Mouse (Mus musculus): ENCODE measurements at regions not wholly inside any gene's neighbourhood (a gene's known extent, or its start where the extent isn't known, plus 50 kb on each side); places are given as distances from the start of the nearest gene placed in this dataset.

DNA sequence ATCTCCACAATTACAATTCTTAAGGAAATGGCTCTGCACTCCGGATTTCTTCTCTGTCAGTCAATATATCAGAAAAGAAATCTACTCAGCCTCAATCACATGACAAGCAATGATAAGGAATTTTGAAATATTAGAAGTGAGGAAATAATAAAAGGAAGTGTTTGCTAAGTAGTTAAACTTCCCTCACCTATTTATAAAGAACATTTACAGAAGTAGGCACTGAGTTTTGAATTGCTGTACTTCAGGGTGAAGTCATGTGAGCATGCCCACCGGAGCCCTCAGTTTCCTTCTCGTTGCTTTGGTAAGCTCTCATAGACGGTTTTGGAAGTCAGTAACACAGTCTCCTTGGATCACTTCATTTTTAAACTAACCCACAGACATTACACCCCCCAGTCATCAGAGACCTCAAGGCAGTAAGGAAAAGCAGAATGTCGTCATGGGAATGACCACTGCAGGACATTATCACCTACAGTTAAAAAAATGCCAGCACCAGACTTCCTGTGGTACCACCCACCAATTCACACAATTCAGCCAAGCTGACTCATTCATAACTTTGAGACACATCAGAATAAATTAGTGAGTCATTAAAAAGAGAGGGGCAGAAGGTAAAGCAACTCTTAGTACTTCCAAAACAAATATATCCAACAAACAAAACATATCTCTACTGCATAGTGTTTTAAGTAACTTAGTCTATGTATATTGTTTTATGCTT, 541.6 kb upstream of the Hsf2 start:
- Histone ChIP-seq H3K36me3 (ENCODE audit: control insufficient read depth in 1 of 2, insufficient read depth in 2 of 2, low read length in 2 of 2) (no peaks in the 10 kb centered on the region), H3K79me2 (ENCODE audit: control insufficient read depth, insufficient read depth, low read length, poor library complexity) (no peaks in the 10 kb centered on the region), H3K4me1 (ENCODE audit: control insufficient read depth in 1 of 2, insufficient read depth in 2 of 2, low read length in 2 of 2) (no peaks in the 10 kb centered on the region), H3K27me3 (ENCODE audit: control insufficient read depth in 1 of 2, insufficient read depth in 2 of 2, low read length in 2 of 2) (no peaks in the 10 kb centered on the region), H3K27ac (ENCODE audit: control insufficient read depth, low read depth, low read length) (no peak overlapping the region), H3K9me3 (replicated peaks; ENCODE audit: insufficient read depth, low read length) (no peaks in the 10 kb centered on the region), H3K9ac (ENCODE audit: control insufficient read depth, low read depth, low read length, poor library complexity, severe bottlenecking) (no peak overlapping the region), H3K4me3 (ENCODE audit: control insufficient read depth in 1 of 2, insufficient read depth in 1 of 2, low read depth in 2 of 2, low read length in 2 of 2) (no peak overlapping the region)
- TF ChIP-seq BHLHE40 (IDR thresholded peaks at IDR 0.05; ENCODE audit: borderline replicate concordance, low read depth, low read length) (no peak), CTCF (IDR thresholded peaks at IDR 0.05 in 2 of 3, conservative IDR thresholded peaks at IDR 0.05 in 1 of 3; ENCODE audit: control insufficient read depth in 1 of 3, insufficient read depth in 1 of 3, low read depth in 2 of 3, low read length in 3 of 3, poor library complexity in 1 of 3, severe bottlenecking in 1 of 3) (no peak), SIN3A (IDR thresholded peaks at IDR 0.05; ENCODE audit: low read length) (no peak), ELF1 (IDR thresholded peaks at IDR 0.05; ENCODE audit: low read depth, low read length) (no peak), KAT2A (conservative IDR thresholded peaks at IDR 0.05; ENCODE audit: low read depth, low read length) (no peak), RAD21 (IDR thresholded peaks at IDR 0.05; ENCODE audit: low read depth, low read length) (no peak), JUND (IDR thresholded peaks at IDR 0.05; ENCODE audit: low read depth, low read length) (no peak), ZNF384 (IDR thresholded peaks at IDR 0.05; ENCODE audit: low read depth, low read length) (no peak), MAFK (IDR thresholded peaks at IDR 0.05; ENCODE audit: borderline replicate concordance, low read depth, low read length) (no peak), CHD2 (IDR thresholded peaks at IDR 0.05; ENCODE audit: low read length) (no peak), USF1 (IDR thresholded peaks at IDR 0.05; ENCODE audit: low read depth, low read length) (no peak), MYC (IDR thresholded peaks at IDR 0.05; ENCODE audit: low read depth, low read length) (no peak)
- DNase-seq (ENCODE audit: low read depth, low spot score) = no peak

DNA sequence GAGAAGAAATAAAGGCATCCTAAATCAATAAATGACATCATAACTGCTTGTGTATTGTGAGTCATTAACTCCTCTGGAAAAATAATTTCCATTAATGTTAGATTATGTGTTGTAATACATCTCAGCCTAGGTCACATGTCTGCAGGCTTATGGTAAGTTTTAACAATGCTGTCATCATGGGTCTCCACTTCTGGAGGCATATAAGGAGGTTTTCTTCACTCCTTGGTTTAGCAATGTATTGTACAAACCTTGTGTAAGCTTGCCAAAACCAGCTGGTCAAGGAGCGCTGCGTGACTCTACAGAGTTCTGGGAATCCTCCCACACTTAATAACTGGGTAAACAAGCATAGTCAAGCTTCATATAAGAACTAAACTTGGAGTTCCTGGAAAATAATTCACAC, 529.5 kb upstream of the Hsf2 start:
- DNase-seq (ENCODE audit: low read depth, low spot score) = no peak
- Histone ChIP-seq H3K27ac (ENCODE audit: control insufficient read depth, low read depth, low read length) (no peak overlapping the region), H3K4me3 (ENCODE audit: control insufficient read depth in 1 of 2, insufficient read depth in 1 of 2, low read depth in 2 of 2, low read length in 2 of 2) (no peak overlapping the region), H3K9me3 (replicated peaks; ENCODE audit: insufficient read depth, low read length) (no peaks in the 10 kb centered on the region), H3K27me3 (ENCODE audit: control insufficient read depth in 1 of 2, insufficient read depth in 2 of 2, low read length in 2 of 2) (no peaks in the 10 kb centered on the region), H3K79me2 (ENCODE audit: control insufficient read depth, insufficient read depth, low read length, poor library complexity) (no peaks in the 10 kb centered on the region), H3K36me3 (ENCODE audit: control insufficient read depth in 1 of 2, insufficient read depth in 2 of 2, low read length in 2 of 2) (no peaks in the 10 kb centered on the region), H3K9ac (ENCODE audit: control insufficient read depth, low read depth, low read length, poor library complexity, severe bottlenecking) (no peak overlapping the region), H3K4me1 (ENCODE audit: control insufficient read depth in 1 of 2, insufficient read depth in 2 of 2, low read length in 2 of 2) (no peaks in the 10 kb centered on the region)
- TF ChIP-seq EP300 (IDR thresholded peaks at IDR 0.05; ENCODE audit: low read depth in 1 of 2, low read length in 2 of 2) (no peak), NRF1 (IDR thresholded peaks at IDR 0.05; ENCODE audit: insufficient read depth, low read depth, low read length, poor library complexity, severe bottlenecking) (no peak), CTCF (IDR thresholded peaks at IDR 0.05 in 2 of 3, conservative IDR thresholded peaks at IDR 0.05 in 1 of 3; ENCODE audit: control insufficient read depth in 1 of 3, insufficient read depth in 1 of 3, low read depth in 2 of 3, low read length in 3 of 3, poor library complexity in 1 of 3, severe bottlenecking in 1 of 3) (no peak), ELF1 (IDR thresholded peaks at IDR 0.05; ENCODE audit: low read depth, low read length) (no peak), E2F4 (IDR thresholded peaks at IDR 0.05; ENCODE audit: borderline replicate concordance, low read depth, low read length) (no peak), JUND (IDR thresholded peaks at IDR 0.05; ENCODE audit: low read depth, low read length) (no peak), POLR2A (IDR thresholded peaks at IDR 0.05; ENCODE audit: control insufficient read depth in 1 of 2, insufficient read depth in 1 of 2, low read depth in 1 of 2, low read length in 2 of 2, poor library complexity in 1 of 2) (no peak), TBP (IDR thresholded peaks at IDR 0.05; ENCODE audit: low read depth, low read length) (no peak), TCF12 (IDR thresholded peaks at IDR 0.05; ENCODE audit: low read depth, low read length) (no peak), MYB (IDR thresholded peaks at IDR 0.05; ENCODE audit: low read depth, low read length) (no peak), SMC3 (IDR thresholded peaks at IDR 0.05; ENCODE audit: low read depth, low read length) (no peak), ZNF384 (IDR thresholded peaks at IDR 0.05; ENCODE audit: low read depth, low read length) (no peak), RCOR1 (IDR thresholded peaks at IDR 0.05; ENCODE audit: low read depth, low read length) (no peak)
